ENCODE assay signal across 8 mouse cellular contexts in genomic region chr9:63716150-63717138, GRCm38 (mm10). TPM values are rescaled to one million over a fixed set of nuclear protein-coding genes. Genes with fewer than 3 reads are reported as not detected.
DNase-seq lines count a peak whose midpoint lies in the region; ATAC-seq and TF ChIP-seq lines count a peak whose summit lies in the region.

No protein-coding gene starts in this region.

- H3K27ac ChIP-seq in intestine, embryonic 16.5 days (ENCODE audit: low read length): peak overlapping the region; percentile 86
- peak overlapping the region; percentile 63 for H3K27ac ChIP-seq in small intestine, adult 2 months (ENCODE audit: insufficient read depth, low read depth, low read length)

- ATAC-seq in intestine, embryonic 16.5 days: peak; percentile 83
- no peak for ATAC-seq in activated CD4-positive, CD25-positive, alpha-beta regulatory T cell, adult 4 months

- TF ChIP-seq CTCF in small intestine, adult 2 months (IDR thresholded peaks at IDR 0.05; ENCODE audit: extremely low read depth, insufficient read length, insufficient replicate concordance, low read depth, low read length): no peak

- peak overlapping the region; percentile 40 for H3K4me2 ChIP-seq in intestine, embryonic 16.5 days (ENCODE audit: low read depth, low read length)

- 17% methylated on average over 18 of the region's 18 CpGs for WGBS in intestine, embryonic 16.5 days
- 33% methylated on average over 18 of the region's 18 CpGs for WGBS in small intestine, adult 2 months

- no peaks in the 10 kb centered on the region for H3K27me3 ChIP-seq in intestine, embryonic 16.5 days (replicated peaks; ENCODE audit: control insufficient read depth, insufficient read depth, low read length)
- H3K27me3 ChIP-seq in small intestine, adult 2 months (ENCODE audit: control insufficient read depth, insufficient read depth, low read length): no peaks in the 10 kb centered on the region

- H3K9ac ChIP-seq in intestine, embryonic 16.5 days (ENCODE audit: low read depth, low read length): peak overlapping the region; percentile 27; the same call in 1 of the 2 replicates

- no peaks in the 10 kb centered on the region for H3K36me3 ChIP-seq in intestine, embryonic 16.5 days (ENCODE audit: control insufficient read depth, insufficient read depth, low read length)
- 0 out of 2 replicates have a peak, but pooled peaks cover 1% of the 10 kb centered on the region for H3K36me3 ChIP-seq in small intestine, adult 2 months (ENCODE audit: control insufficient read depth, insufficient read depth, low read length)

- intact Hi-C loops in left cerebral cortex, postnatal 36 days (cut with DNase I): no loop called here

- peaks cover 63% of the 10 kb centered on the region for H3K4me1 ChIP-seq in intestine, embryonic 16.5 days (ENCODE audit: control insufficient read depth, insufficient read depth, low read length)
- H3K4me1 ChIP-seq in small intestine, adult 2 months (ENCODE audit: control insufficient read depth, insufficient read depth, insufficient read length, low read length): peaks cover 43% of the 10 kb centered on the region

- no peaks in the 10 kb centered on the region for H3K9me3 ChIP-seq in intestine, embryonic 16.5 days (ENCODE audit: control insufficient read depth, low read length)

- peak; percentile 66 for DNase-seq in CD4-positive helper T cell, adult 2 months (ENCODE audit: low read depth, low spot score)
- DNase-seq in adrenal gland, adult 18-20 months (ENCODE audit: low spot score in 2 of 2): peak; percentile 59 to 70
- DNase-seq in gastrocnemius, postnatal 25 days: peak; percentile 74
- peak; percentile 92 to 94 for DNase-seq in lung, adult 18-20 months
- no peak for DNase-seq in left cerebral cortex, postnatal 36 days (ENCODE audit: low spot score in 2 of 2)

- no peak overlapping the region for H3K4me3 ChIP-seq in intestine, embryonic 16.5 days (ENCODE audit: low read length)
- H3K4me3 ChIP-seq in small intestine, adult 2 months (ENCODE audit: low read depth, low read length): no peak overlapping the region

- TF ChIP-seq POLR2A in small intestine, adult 2 months (IDR thresholded peaks at IDR 0.05; ENCODE audit: low read depth, low read length): no peak

RNA-seq across cellular contexts. Expression of gene Smad3, which starts 41.4 kb away (rescaled TPM):
- 10 to 100 TPM; 24.6 to 25.2 TPM for total RNA-seq in adrenal gland, adult 18-20 months (2021)
- 10 to 100 TPM; 42.7 to 67.5 TPM for total RNA-seq in gastrocnemius, postnatal 25 days (2021)
- 10.9 and 11.8 TPM in 2 replicates for polyA plus RNA-seq in intestine, embryonic 16.5 days (2015; fragmentation: Nextera tagmentation; extraction: Ambion mirVana)
- 13.9 and 21.6 TPM in 2 replicates for polyA plus RNA-seq in small intestine, adult 2 months (2012; rRNA removed)
- total RNA-seq in left cerebral cortex, postnatal 36 days (2021): 10 to 100 TPM; 45.2 to 71.2 TPM
- polyA plus RNA-seq in activated CD4-positive, CD25-positive, alpha-beta regulatory T cell, adult 4 months (2017; shearing (Covaris generic)): 10 to 100 TPM; 15.0 to 16.8 TPM

Comparison
In these comparisons a context has a peak if more than half of its experiments do, and no peak if none do; other contexts are left out.
1. DNase-seq: peak in CD4-positive helper T cell, adult 2 months (single experiment), adrenal gland, adult 18-20 months (2 of 2), gastrocnemius, postnatal 25 days (single experiment) and lung, adult 18-20 months (2 of 2); none in left cerebral cortex, postnatal 36 days (0 of 2).